Mouse (Mus musculus) embryonic facial prominence, embryonic 12.5 days (tissue): Measurements from ENCODE around the gene E130114P18Rik. TPM values are rescaled to one million over a fixed set of nuclear protein-coding genes. Genes with fewer than 3 reads are reported as not detected.
A peak's percentile ranks its signal among the peaks of the same experiment; 100 is the strongest.

ENCODE experiments used
- ATAC-seq: fragments of 200-750 bp; cut with Nextera tagmentation; 2 replicates; pipeline ENCODE4 v1.8.0; 2017; ENCODE audit not compliant: insufficient number of reproducible peaks, insufficient read depth, low FRiP score, low TSS enrichment
- H3K27ac ChIP-seq: fragments of 300-500 bp; sonication (generic); 2 replicates; pipeline ENCODE4 v1.5.1; 2016; ENCODE audit warnings: mild to moderate bottlenecking
- H3K27me3 ChIP-seq: fragments of 300-500 bp; sonication (generic); 2 replicates; pipeline ENCODE4 v1.6.1; 2016; ENCODE audit warnings: mild to moderate bottlenecking, moderate library complexity
- H3K36me3 ChIP-seq: fragments of 300-500 bp; sonication (generic); 2 replicates; pipeline ENCODE4 v1.6.1; 2016; ENCODE audit warnings: mild to moderate bottlenecking
- H3K4me1 ChIP-seq: fragments of 300-500 bp; sonication (generic); 2 replicates; pipeline ENCODE4 v1.6.1; 2016
- H3K4me2 ChIP-seq: fragments of 300-500 bp; sonication (generic); replicated peaks from 2 replicates; pipeline ENCODE4 v1.6.1; 2016; ENCODE audit warnings: mild to moderate bottlenecking, moderate library complexity
- H3K4me3 ChIP-seq: fragments of 300-500 bp; sonication (generic); 2 replicates; pipeline ENCODE4 v1.5.1; 2016; ENCODE audit warnings: mild to moderate bottlenecking
- H3K9ac ChIP-seq: fragments of 300-500 bp; sonication (generic); 2 replicates; pipeline ENCODE4 v1.6.1; 2016; ENCODE audit warnings: mild to moderate bottlenecking, moderate library complexity
- H3K9me3 ChIP-seq: fragments of 300-500 bp; sonication (generic); 2 replicates; pipeline ENCODE4 v1.6.1; 2016; ENCODE audit warnings: mild to moderate bottlenecking, moderate library complexity
- WGBS: fragments of 180-500 bp; shearing (Covaris S2); methylation state at CpG from one replicate; pipeline ENCODE4 v1.1.7; 2016; 5-methylcytosine and 5-hydroxymethylcytosine counted together
- polyA plus RNA-seq: library from polyadenylated mRNA; unstranded; fragments of >200 nt; fragmentation: Nextera tagmentation; extraction: Ambion mirVana; gene quantifications from 2 replicates; pipeline ENCODE4 v1.2.1, GENCODE M21; 2016

E130114P18Rik gene
- polyA plus RNA-seq, 1 experiment from 2014 or later = 7.5 TPM

- ATAC-seq = peak; percentile 81
- H3K4me3 ChIP-seq = no peak overlapping the region
- no peaks in the 10 kb centered on the region for H3K9me3 ChIP-seq
- H3K4me1 ChIP-seq = peaks cover 12% of the 10 kb centered on the region
- H3K27ac ChIP-seq = peak overlapping the region; percentile 52; the same call in 1 of the 2 replicates
- H3K27me3 ChIP-seq = no peaks in the 10 kb centered on the region
- no peak overlapping the region for H3K9ac ChIP-seq
- H3K4me2 ChIP-seq = no peak overlapping the region
- WGBS = 13% methylated on average over 3 of the region's 3 CpGs
- H3K36me3 ChIP-seq = no peaks in the 10 kb centered on the region
Observed at GRCm38 (mm10) chr4:97657586-97657985, 120.3 kb downstream of the E130114P18Rik start.

- ATAC-seq = no peak
- H3K36me3 ChIP-seq = no peaks in the 10 kb centered on the region
- peak overlapping the region; percentile 67 for H3K27ac ChIP-seq
- no peaks in the 10 kb centered on the region for H3K27me3 ChIP-seq
- H3K4me2 ChIP-seq = peak overlapping the region; percentile 21; the same call in 1 of the 2 replicates
- H3K4me3 ChIP-seq = no peak overlapping the region
- WGBS = 56% methylated on average over 5 of the region's 5 CpGs
- H3K4me1 ChIP-seq = peaks cover 23% of the 10 kb centered on the region
- H3K9me3 ChIP-seq = no peaks in the 10 kb centered on the region
- H3K9ac ChIP-seq = no peak overlapping the region
Observed at GRCm38 (mm10) chr4:97649626-97650015, 128.3 kb downstream of the E130114P18Rik start.

- Histone ChIP-seq H3K36me3 (no peaks in the 10 kb centered on the region), H3K27me3 (no peaks in the 10 kb centered on the region), H3K4me2 (peak overlapping the region; percentile 21; the same call in 1 of the 2 replicates), H3K9ac (no peak overlapping the region), H3K4me1 (peaks cover 23% of the 10 kb centered on the region), H3K9me3 (no peaks in the 10 kb centered on the region), H3K4me3 (no peak overlapping the region), H3K27ac (peak overlapping the region; percentile 67)
- WGBS = 12% methylated on average over 11 of the region's 11 CpGs
- ATAC-seq = peak; percentile 64
Observed at GRCm38 (mm10) chr4:97648825-97649625, 128.9 kb downstream of the E130114P18Rik start.

GRCm38 (mm10) chr4:97648436-97648707 lies 129.5 kb downstream of the E130114P18Rik start:
- H3K4me2 ChIP-seq = no peak overlapping the region
- 34% methylated on average over 2 of the region's 2 CpGs for WGBS
- no peak overlapping the region for H3K4me3 ChIP-seq
- 0 out of 2 replicates have a peak overlapping the region, but pooled peaks have one; percentile 46 for H3K27ac ChIP-seq
- no peaks in the 10 kb centered on the region for H3K36me3 ChIP-seq
- peaks cover 23% of the 10 kb centered on the region for H3K4me1 ChIP-seq
- no peaks in the 10 kb centered on the region for H3K27me3 ChIP-seq
- H3K9me3 ChIP-seq = no peaks in the 10 kb centered on the region
- no peak for ATAC-seq
- no peak overlapping the region for H3K9ac ChIP-seq

- peaks cover 23% of the 10 kb centered on the region for H3K4me1 ChIP-seq
- H3K36me3 ChIP-seq = no peaks in the 10 kb centered on the region
- H3K4me3 ChIP-seq = no peak overlapping the region
- peak; percentile 62 for ATAC-seq
- H3K9me3 ChIP-seq = no peaks in the 10 kb centered on the region
- H3K27me3 ChIP-seq = no peaks in the 10 kb centered on the region
- peak overlapping the region; percentile 46; the same call in 1 of the 2 replicates for H3K27ac ChIP-seq
- H3K4me2 ChIP-seq = no peak overlapping the region
- 31% methylated on average over 15 of the region's 15 CpGs for WGBS
- no peak overlapping the region for H3K9ac ChIP-seq
Observed at GRCm38 (mm10) chr4:97647700-97648435, 130.0 kb downstream of the E130114P18Rik start.

- Histone ChIP-seq H3K36me3 (no peaks in the 10 kb centered on the region), H3K4me2 (no peak overlapping the region), H3K27ac (no peak overlapping the region), H3K27me3 (no peaks in the 10 kb centered on the region), H3K4me1 (peaks cover 23% of the 10 kb centered on the region), H3K9ac (no peak overlapping the region), H3K9me3 (no peaks in the 10 kb centered on the region), H3K4me3 (no peak overlapping the region)
- no peak for ATAC-seq
- 81% methylated on average over 4 of the region's 4 CpGs for WGBS
Observed at GRCm38 (mm10) chr4:97647236-97647635, 130.6 kb downstream of the E130114P18Rik start.

GRCm38 (mm10) chr4:97640385-97640784 lies 137.5 kb downstream of the E130114P18Rik start:
- Histone ChIP-seq H3K27ac (no peak overlapping the region), H3K36me3 (no peaks in the 10 kb centered on the region), H3K4me2 (no peak overlapping the region), H3K27me3 (no peaks in the 10 kb centered on the region), H3K9me3 (no peaks in the 10 kb centered on the region), H3K9ac (no peak overlapping the region), H3K4me1 (peaks cover 14% of the 10 kb centered on the region), H3K4me3 (no peak overlapping the region)
- 93% methylated on average over 3 of the region's 3 CpGs for WGBS
- no peak for ATAC-seq

- 0 out of 2 replicates have a peak, but pooled peaks have one; percentile 28 for ATAC-seq
- no peaks in the 10 kb centered on the region for H3K36me3 ChIP-seq
- H3K4me2 ChIP-seq = no peak overlapping the region
- WGBS = 92% methylated on average over 1 of the region's 1 CpGs
- H3K27me3 ChIP-seq = no peaks in the 10 kb centered on the region
- no peak overlapping the region for H3K9ac ChIP-seq
- H3K4me1 ChIP-seq = peaks cover 19% of the 10 kb centered on the region
- H3K4me3 ChIP-seq = no peak overlapping the region
- no peaks in the 10 kb centered on the region for H3K9me3 ChIP-seq
- H3K27ac ChIP-seq = no peak overlapping the region
Observed at GRCm38 (mm10) chr4:97636569-97636968, 141.3 kb downstream of the E130114P18Rik start.

GRCm38 (mm10) chr4:97635757-97636292 lies 142.1 kb downstream of the E130114P18Rik start:
- H3K27me3 ChIP-seq = no peaks in the 10 kb centered on the region
- H3K9ac ChIP-seq = no peak overlapping the region
- no peak overlapping the region for H3K4me3 ChIP-seq
- no peaks in the 10 kb centered on the region for H3K9me3 ChIP-seq
- no peaks in the 10 kb centered on the region for H3K36me3 ChIP-seq
- no peak for ATAC-seq
- peaks cover 19% of the 10 kb centered on the region for H3K4me1 ChIP-seq
- WGBS = 20% methylated on average over 1 of the region's 1 CpGs
- H3K27ac ChIP-seq = peak overlapping the region; percentile 77
- no peak overlapping the region for H3K4me2 ChIP-seq

GRCm38 (mm10) chr4:97635296-97635755 lies 142.6 kb downstream of the E130114P18Rik start:
- Histone ChIP-seq H3K9me3 (no peaks in the 10 kb centered on the region), H3K4me3 (no peak overlapping the region), H3K27me3 (no peaks in the 10 kb centered on the region), H3K9ac (no peak overlapping the region), H3K4me1 (peaks cover 19% of the 10 kb centered on the region), H3K36me3 (no peaks in the 10 kb centered on the region), H3K27ac (peak overlapping the region; percentile 64; the same call in 1 of the 2 replicates), H3K4me2 (no peak overlapping the region)
- WGBS = 17% methylated on average over 6 of the region's 6 CpGs
- peak; percentile 49; the same call in 1 of the 2 replicates for ATAC-seq

GRCm38 (mm10) chr4:97628881-97629605 lies 148.8 kb downstream of the E130114P18Rik start:
- Histone ChIP-seq H3K27me3 (no peaks in the 10 kb centered on the region), H3K27ac (peak overlapping the region; percentile 56; the same call in 1 of the 2 replicates), H3K4me2 (0 out of 2 replicates have a peak overlapping the region, but pooled peaks have one; percentile 18), H3K4me1 (peaks cover 40% of the 10 kb centered on the region), H3K9me3 (no peaks in the 10 kb centered on the region), H3K36me3 (no peaks in the 10 kb centered on the region), H3K9ac (no peak overlapping the region), H3K4me3 (no peak overlapping the region)
- WGBS = 16% methylated on average over 14 of the region's 14 CpGs
- ATAC-seq = peak; percentile 88
